Mouse (Mus musculus) heart, adult 9 months (tissue): ENCODE measurements around the gene Capn15.
A peak's percentile ranks its signal among the peaks of the same experiment; 100 is the strongest.

Experiments
- DNase-seq, 2 experiments: peaks; one replicate each; pipeline ENCODE4 v3.0.0; 2022; ENCODE audit warnings: low spot score in 2 of 2

The Capn15 gene

GRCm38 (mm10) chr17:25993489-25993888, 7.9 kb upstream of the Capn15 start:
- DNase-seq = no peak

GRCm38 (mm10) chr17:25992274-25992673, 6.7 kb upstream of the Capn15 start:
- no peak for DNase-seq

- no peak for DNase-seq
These were observed 4.7 kb upstream of the Capn15 start for GRCm38 (mm10) chr17:25990331-25990730.

- peak in 1 of 2 experiments; percentile 10 for DNase-seq
These were observed 865 bp downstream of the Capn15 start for GRCm38 (mm10) chr17:25984556-25985305.

- DNase-seq = no peak
These were observed 1.5 kb downstream of the Capn15 start for GRCm38 (mm10) chr17:25984066-25984465.

DNA sequence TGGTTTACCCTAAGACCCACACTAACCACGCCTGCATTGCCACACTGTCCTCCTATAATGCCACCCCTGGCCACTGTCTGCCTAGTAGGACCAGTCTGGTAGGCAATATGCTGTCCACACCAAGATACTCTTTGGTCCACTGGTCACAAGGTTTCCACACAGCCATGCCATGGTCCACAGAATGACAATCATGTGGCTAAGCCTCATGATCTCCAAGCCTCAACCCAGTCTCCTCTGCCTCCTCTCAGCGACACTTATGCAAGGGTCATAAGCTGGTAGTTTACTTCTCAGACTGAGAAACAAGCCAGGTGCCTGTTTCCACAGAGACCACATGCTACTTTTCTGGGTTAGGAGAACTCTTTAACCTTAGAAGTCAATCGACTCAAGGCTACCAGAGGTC, 2.7 kb downstream of the Capn15 start:
- no peak for DNase-seq

GRCm38 (mm10) chr17:25980854-25981253, 4.7 kb downstream of the Capn15 start:
- peak; percentile 33 to 47 for DNase-seq

DNA sequence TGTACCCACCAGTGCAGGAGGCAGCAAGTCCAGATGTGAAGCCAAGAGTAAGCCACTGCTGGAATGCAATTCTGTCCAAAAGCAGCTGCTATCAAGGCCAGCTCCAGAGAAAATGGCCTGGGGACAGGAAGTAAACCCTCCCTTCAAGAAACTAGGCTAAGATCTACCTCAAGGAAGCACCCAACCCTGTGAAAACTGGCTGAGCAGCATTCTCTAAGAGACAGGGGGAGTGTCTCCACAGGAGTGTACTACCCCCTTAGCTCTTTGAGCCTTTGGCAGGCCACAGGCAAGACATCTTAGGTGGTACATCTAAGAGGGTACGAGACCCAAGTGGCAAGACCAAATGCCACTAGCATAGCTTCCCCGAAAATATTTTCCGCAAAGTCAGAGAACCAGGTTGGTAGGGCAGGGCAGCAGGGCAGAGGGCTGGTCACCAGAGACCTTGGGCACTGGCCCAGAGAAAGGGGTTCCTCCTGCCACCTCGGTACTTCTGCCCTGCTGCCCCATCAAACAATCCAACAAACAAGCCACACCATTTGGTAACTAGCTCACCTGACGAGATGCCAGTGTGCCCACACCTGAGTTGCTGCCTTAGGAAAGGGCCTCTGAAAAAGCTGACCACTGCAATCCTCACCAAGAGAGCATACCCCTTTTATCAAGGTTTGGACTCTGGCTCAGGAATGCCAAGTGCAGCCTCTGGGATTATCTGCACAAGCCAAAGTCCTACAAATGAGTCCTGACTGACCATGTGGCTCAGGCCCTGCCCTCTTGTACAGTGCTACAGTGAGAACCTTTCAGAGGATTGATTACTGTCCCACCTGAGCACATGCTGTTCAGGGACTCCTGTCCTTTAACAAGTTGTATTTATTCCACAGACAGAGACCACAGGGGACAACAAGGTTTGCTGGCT, 5.5 kb downstream of the Capn15 start:
- no peak for DNase-seq

DNA sequence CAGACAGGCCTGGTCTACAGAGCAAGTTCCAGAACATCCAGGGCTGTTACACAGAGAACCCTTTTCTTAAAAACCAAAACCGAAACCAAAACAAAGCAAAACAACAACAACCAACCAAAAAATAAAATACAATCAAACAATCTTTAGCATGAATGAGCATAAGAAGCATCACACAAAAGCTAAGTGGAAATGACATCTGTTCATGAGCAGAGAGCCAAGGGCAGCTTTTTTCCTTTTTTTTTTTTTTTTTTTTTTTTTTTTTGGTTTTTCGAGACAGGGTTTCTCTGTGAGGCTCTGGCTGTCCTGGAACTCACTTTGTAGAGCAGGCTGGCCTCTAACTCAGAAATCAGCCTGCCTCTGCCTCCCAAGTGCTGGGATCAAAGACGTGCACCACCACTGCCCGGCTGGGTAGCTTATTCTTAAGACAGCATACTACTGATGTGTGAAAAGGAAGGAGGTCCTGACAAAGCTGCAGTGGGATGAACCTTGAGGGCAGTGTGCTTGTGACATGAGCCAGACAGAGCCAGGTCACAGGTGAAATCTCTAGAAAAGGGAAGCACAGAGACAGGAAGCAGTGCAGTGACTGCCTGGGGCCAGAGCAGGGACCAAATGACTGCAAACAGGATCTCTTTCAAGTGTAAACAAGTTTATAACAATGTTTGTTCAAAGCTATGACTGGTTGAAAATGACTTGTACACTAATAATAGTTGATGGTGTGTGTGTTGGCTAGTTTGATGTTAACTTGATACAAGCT, 14.5 kb downstream of the Capn15 start:
- no peak for DNase-seq

DNA sequence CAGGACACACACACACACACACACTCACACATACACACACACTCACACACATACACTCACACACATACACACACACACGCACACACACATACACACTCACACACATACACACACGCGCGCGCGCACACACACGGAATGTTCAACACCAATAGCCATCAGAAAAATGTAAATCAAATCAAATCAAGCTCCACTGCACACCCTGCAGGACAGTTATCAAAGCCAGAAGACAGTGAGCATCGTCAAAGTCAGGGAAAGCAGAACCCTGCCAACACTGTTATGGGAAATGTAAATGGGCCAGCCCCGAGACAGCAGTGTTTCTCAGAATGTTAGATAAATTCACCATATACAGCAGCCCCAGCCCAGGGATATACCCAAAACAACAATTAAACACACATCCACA, 15.1 kb downstream of the Capn15 start:
- no peak for DNase-seq

GRCm38 (mm10) chr17:25968176-25968575, 17.4 kb downstream of the Capn15 start:
- no peak for DNase-seq

- no peak for DNase-seq
These were observed 17.9 kb downstream of the Capn15 start for GRCm38 (mm10) chr17:25967652-25968051.

- no peak for DNase-seq
These were observed 21.3 kb downstream of the Capn15 start for GRCm38 (mm10) chr17:25964271-25964670.

DNA sequence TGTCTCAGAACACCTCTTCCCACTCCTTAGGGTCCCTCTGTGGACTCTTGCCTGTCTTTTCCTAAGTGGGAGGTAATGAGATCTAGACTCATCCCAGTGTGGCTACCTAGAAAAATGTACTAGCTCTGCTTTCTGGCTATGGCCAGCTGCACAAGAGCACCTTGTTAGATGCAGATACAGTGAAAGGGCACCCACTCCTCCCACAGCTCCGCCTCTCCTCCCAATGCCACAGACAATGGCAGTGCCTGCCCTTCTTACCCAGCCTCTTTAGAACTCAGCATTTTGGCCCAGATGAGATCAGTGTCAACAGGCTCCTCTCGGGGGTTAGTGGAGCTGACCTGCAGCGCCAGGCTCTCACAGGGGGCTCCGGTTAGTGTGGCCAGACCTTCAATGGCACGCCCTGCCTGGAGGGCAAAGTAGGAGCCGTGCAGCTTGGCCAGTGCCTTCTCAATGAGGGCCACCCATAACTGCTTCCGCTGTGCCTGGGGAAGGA, 23.1 kb downstream of the Capn15 start:
- no peak for DNase-seq

- DNase-seq = no peak
These were observed 24.0 kb downstream of the Capn15 start for GRCm38 (mm10) chr17:25961566-25961965.

GRCm38 (mm10) chr17:25959630-25960467, 25.7 kb downstream of the Capn15 start:
- DNase-seq = no peak

DNA sequence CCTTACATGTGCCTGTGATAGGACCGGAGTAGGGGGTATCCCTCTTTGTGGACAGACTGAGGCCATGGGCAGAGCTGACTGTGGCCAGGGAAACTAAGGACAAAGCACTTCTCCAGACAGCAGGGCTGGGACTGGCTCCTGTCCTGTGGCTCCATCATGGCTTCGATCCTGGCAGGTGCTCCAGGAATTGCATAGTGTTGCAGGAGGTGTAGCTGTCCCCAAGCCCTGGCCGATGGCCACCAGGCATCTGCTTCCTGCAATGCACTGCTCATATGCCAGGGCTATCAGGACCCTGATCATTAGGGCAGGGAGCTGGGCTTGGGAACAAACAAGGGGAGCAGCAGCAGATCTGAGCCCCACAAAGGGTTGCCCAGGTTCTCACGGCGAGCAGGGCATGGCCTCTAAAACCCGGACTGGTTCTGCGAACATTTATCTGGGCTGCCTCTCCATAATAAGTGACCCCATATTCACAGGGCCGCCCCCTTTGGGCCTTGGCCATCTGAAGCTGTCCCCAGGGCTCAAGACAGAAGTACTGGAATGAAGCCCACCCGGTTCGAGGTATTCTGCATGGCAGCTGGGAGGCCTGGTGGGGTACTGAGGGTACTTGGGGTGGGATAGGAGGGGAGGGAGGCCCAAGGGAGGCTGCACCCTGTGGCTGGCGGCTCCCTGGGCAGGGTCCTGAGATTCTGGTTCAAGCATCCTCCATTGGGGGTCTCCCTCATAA, 26.7 kb downstream of the Capn15 start:
- no peak for DNase-seq

- no peak for DNase-seq
These were observed 28.0 kb downstream of the Capn15 start for GRCm38 (mm10) chr17:25957586-25958051.

GRCm38 (mm10) chr17:25956631-25957030, 29.0 kb downstream of the Capn15 start:
- DNase-seq = no peak

DNA sequence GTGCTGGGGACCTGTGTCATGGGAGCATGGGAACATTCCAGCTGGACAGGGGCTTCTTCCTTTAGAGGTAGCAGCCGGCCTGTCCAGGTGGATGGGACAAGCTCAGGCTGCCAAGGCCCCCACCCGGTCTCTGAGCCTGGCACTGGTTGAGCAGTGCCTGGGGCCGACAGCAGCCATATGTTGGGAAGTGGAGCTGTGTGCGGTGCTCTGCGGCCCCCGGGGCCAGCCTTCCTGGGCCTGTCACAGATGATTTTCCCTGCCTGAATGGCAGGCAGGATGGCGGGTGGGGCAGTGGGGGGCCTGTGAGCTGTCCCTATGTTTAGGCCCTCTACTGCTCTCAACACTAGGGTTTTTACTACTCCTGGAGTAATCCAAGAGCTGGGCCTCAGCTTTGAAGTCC, 29.4 kb downstream of the Capn15 start:
- DNase-seq = no peak
